Mouse (Mus musculus): ENCODE measurements around the gene Wscd2. TPM values are rescaled to one million over a fixed set of nuclear protein-coding genes. Genes with fewer than 3 reads are reported as not detected.

The Wscd2 gene
- total and polyA plus RNA-seq, 3 experiments, result 0.38 to 0.51 (median 0.39) TPM

GRCm38 (mm10) chr5:113539858-113540257 is 49.7 kb downstream of the Wscd2 start:
- dilution Hi-C loops (cut with MboI; ENCODE audit: extremely low pct_ligation_motif_present, extremely low pct_unique_long_range_greater_than_20kb, low sequenced_read_pairs) (no loop called here), in situ Hi-C loops (cut with MboI; ENCODE audit: low pct_ligation_motif_present, low pct_unique_long_range_greater_than_20kb, low sequenced_read_pairs) (no loop called here)
- Histone ChIP-seq H3K79me2 (replicated peaks; ENCODE audit: control insufficient read depth, extremely low read depth, insufficient read depth, poor library complexity, severe bottlenecking) (no peaks in the 10 kb centered on the region), H3K9me3 (replicated peaks; ENCODE audit: low read length) (no peaks in the 10 kb centered on the region), H3K9ac (ENCODE audit: insufficient read depth, low read depth) (no peak overlapping the region), H3K4me1 (ENCODE audit: control insufficient read depth in 1 of 2, insufficient read depth in 2 of 2) (peaks cover 9 to 15% of the 10 kb centered on the region in 2 experiments), H3K27me3 (replicated peaks) (peaks cover 48% of the 10 kb centered on the region), H3K27ac (ENCODE audit: insufficient read depth, low read depth) (no peak overlapping the region), H3K4me2 (ENCODE audit: insufficient read depth, low read depth, poor library complexity, severe bottlenecking) (no peak overlapping the region), H3K4me3 (replicated peaks in 1 of 3; ENCODE audit: low read depth in 2 of 3, low read length in 2 of 3, poor library complexity in 1 of 3) (no peak overlapping the region), H3K36me3 (replicated peaks in 1 of 2; ENCODE audit: control insufficient read depth in 1 of 2, insufficient read depth in 1 of 2, low read length in 1 of 2) (no peaks in the 10 kb centered on the region)
- TF ChIP-seq ZMIZ1 (IDR thresholded peaks at IDR 0.05; ENCODE audit: low read depth, low read length) (no peak), SMC3 (IDR thresholded peaks at IDR 0.05; ENCODE audit: low read depth, low read length) (no peak), PAX5 (IDR thresholded peaks at IDR 0.05; ENCODE audit: low read length) (no peak), RCOR1 (conservative IDR thresholded peaks at IDR 0.05; ENCODE audit: low read depth, low read length) (no peak), TBP (conservative IDR thresholded peaks at IDR 0.05; ENCODE audit: low read depth, low read length) (no peak)
- no peak for DNase-seq (ENCODE audit: extremely low read depth)

GRCm38 (mm10) chr5:113541196-113541595 is 51.1 kb downstream of the Wscd2 start:
- Histone ChIP-seq H3K4me3 (replicated peaks in 1 of 3; ENCODE audit: low read depth in 2 of 3, low read length in 2 of 3, poor library complexity in 1 of 3) (no peak overlapping the region), H3K4me2 (ENCODE audit: insufficient read depth, low read depth, poor library complexity, severe bottlenecking) (no peak overlapping the region), H3K27me3 (replicated peaks) (peaks cover 57% of the 10 kb centered on the region), H3K79me2 (replicated peaks; ENCODE audit: control insufficient read depth, extremely low read depth, insufficient read depth, poor library complexity, severe bottlenecking) (no peaks in the 10 kb centered on the region), H3K36me3 (replicated peaks in 1 of 2; ENCODE audit: control insufficient read depth in 1 of 2, insufficient read depth in 1 of 2, low read length in 1 of 2) (no peaks in the 10 kb centered on the region), H3K27ac (ENCODE audit: insufficient read depth, low read depth) (no peak overlapping the region), H3K4me1 (ENCODE audit: control insufficient read depth in 1 of 2, insufficient read depth in 2 of 2) (peaks cover 9 to 15% of the 10 kb centered on the region in 2 experiments), H3K9ac (ENCODE audit: insufficient read depth, low read depth) (no peak overlapping the region), H3K9me3 (replicated peaks; ENCODE audit: low read length) (no peaks in the 10 kb centered on the region)
- TF ChIP-seq ETS1 (conservative IDR thresholded peaks at IDR 0.05; ENCODE audit: low read depth, low read length), result no peak
- no peak for TF ChIP-seq NRF1 (IDR thresholded peaks at IDR 0.05; ENCODE audit: low read depth, low read length)
- no peak for TF ChIP-seq USF2 (conservative IDR thresholded peaks at IDR 0.05; ENCODE audit: low read depth, low read length)
- no peak for TF ChIP-seq KAT2A (IDR thresholded peaks at IDR 0.05; ENCODE audit: insufficient replicate concordance, low read length)
- TF ChIP-seq CTCF (conservative IDR thresholded peaks at IDR 0.05 in 1 of 2, IDR thresholded peaks at IDR 0.05 in 1 of 2; ENCODE audit: low read depth in 2 of 2, low read length in 2 of 2), result no peak
- TF ChIP-seq EP300 (IDR thresholded peaks at IDR 0.05; ENCODE audit: low read length), result no peak
- no peak for TF ChIP-seq NELFE (IDR thresholded peaks at IDR 0.05; ENCODE audit: low read depth, low read length)
- no peak for TF ChIP-seq SMC3 (IDR thresholded peaks at IDR 0.05; ENCODE audit: low read depth, low read length)
- DNase-seq (ENCODE audit: extremely low read depth), result no peak
- dilution Hi-C loops (cut with MboI; ENCODE audit: extremely low pct_ligation_motif_present, extremely low pct_unique_long_range_greater_than_20kb, low sequenced_read_pairs), result no loop called here
- in situ Hi-C loops (cut with MboI; ENCODE audit: low pct_ligation_motif_present, low pct_unique_long_range_greater_than_20kb, low sequenced_read_pairs), result no loop called here

GRCm38 (mm10) chr5:113542885-113543476 is 52.8 kb downstream of the Wscd2 start:
- H3K27me3 ChIP-seq (replicated peaks), result peaks cover 56% of the 10 kb centered on the region
- H3K9me3 ChIP-seq (replicated peaks; ENCODE audit: low read length), result peaks cover 2% of the 10 kb centered on the region
- TF ChIP-seq POLR2AphosphoS2 (IDR thresholded peaks at IDR 0.05; ENCODE audit: low read depth, low read length), result no peak
- TF ChIP-seq CHD2 (IDR thresholded peaks at IDR 0.05; ENCODE audit: low read length), result no peak
- TF ChIP-seq SMC3 (IDR thresholded peaks at IDR 0.05; ENCODE audit: low read depth, low read length), result no peak
- no peak for TF ChIP-seq SIN3A (IDR thresholded peaks at IDR 0.05; ENCODE audit: low read length)
- TF ChIP-seq CTCF (conservative IDR thresholded peaks at IDR 0.05 in 1 of 2, IDR thresholded peaks at IDR 0.05 in 1 of 2; ENCODE audit: low read depth in 2 of 2, low read length in 2 of 2), result no peak
- TF ChIP-seq USF2 (conservative IDR thresholded peaks at IDR 0.05; ENCODE audit: low read depth, low read length), result no peak
- TF ChIP-seq MXI1 (IDR thresholded peaks at IDR 0.05; ENCODE audit: low read depth, low read length), result no peak
- no peak for TF ChIP-seq ZKSCAN1 (IDR thresholded peaks at IDR 0.05; ENCODE audit: borderline replicate concordance, low read depth, low read length)
- TF ChIP-seq KAT2A (IDR thresholded peaks at IDR 0.05; ENCODE audit: insufficient replicate concordance, low read length), result no peak
- TF ChIP-seq E2F4 (IDR thresholded peaks at IDR 0.05; ENCODE audit: insufficient replicate concordance, low read depth, low read length), result no peak
- TF ChIP-seq HCFC1 (IDR thresholded peaks at IDR 0.05; ENCODE audit: low read depth, low read length), result no peak
- TF ChIP-seq ELF1 (IDR thresholded peaks at IDR 0.05; ENCODE audit: low read depth, low read length), result no peak
- no peak for TF ChIP-seq RCOR1 (conservative IDR thresholded peaks at IDR 0.05; ENCODE audit: low read depth, low read length)
- TF ChIP-seq MYC (IDR thresholded peaks at IDR 0.05; ENCODE audit: low read depth, low read length), result no peak
- TF ChIP-seq JUND (conservative IDR thresholded peaks at IDR 0.05; ENCODE audit: low read depth, low read length), result no peak
- TF ChIP-seq EP300 (IDR thresholded peaks at IDR 0.05; ENCODE audit: low read length), result no peak
- DNase-seq (ENCODE audit: extremely low read depth), result no peak
- H3K36me3 ChIP-seq (replicated peaks in 1 of 2; ENCODE audit: control insufficient read depth in 1 of 2, insufficient read depth in 1 of 2, low read length in 1 of 2), result no peaks in the 10 kb centered on the region
- no peak overlapping the region for H3K4me3 ChIP-seq (replicated peaks in 1 of 3; ENCODE audit: low read depth in 2 of 3, low read length in 2 of 3, poor library complexity in 1 of 3)
- H3K9ac ChIP-seq (ENCODE audit: insufficient read depth, low read depth), result no peak overlapping the region
- H3K79me2 ChIP-seq (replicated peaks; ENCODE audit: control insufficient read depth, extremely low read depth, insufficient read depth, poor library complexity, severe bottlenecking), result no peaks in the 10 kb centered on the region
- no peak overlapping the region for H3K4me2 ChIP-seq (ENCODE audit: insufficient read depth, low read depth, poor library complexity, severe bottlenecking)
- H3K4me1 ChIP-seq (ENCODE audit: control insufficient read depth in 1 of 2, insufficient read depth in 2 of 2), result peaks cover 9 to 15% of the 10 kb centered on the region in 2 experiments
- no peak overlapping the region for H3K27ac ChIP-seq (ENCODE audit: insufficient read depth, low read depth)
- in situ Hi-C loops (cut with MboI; ENCODE audit: low pct_ligation_motif_present, low pct_unique_long_range_greater_than_20kb, low sequenced_read_pairs), result no loop called here
- dilution Hi-C loops (cut with MboI; ENCODE audit: extremely low pct_ligation_motif_present, extremely low pct_unique_long_range_greater_than_20kb, low sequenced_read_pairs), result no loop called here

All from CH12.LX (cell line).